Mouse (Mus musculus) cortical plate, adult 2 months (tissue): Measurements from ENCODE around the gene Olfr813.
"Not testable (repeated sequence)": the region's sequence is repeated elsewhere in the genome, so short reads cannot be mapped to it uniquely, and the experiment has no call there.

Experiments
- CTCF ChIP-seq: fragments of 200-500 bp; IDR thresholded peaks from 2 replicates; pipeline ENCODE4 v1.5.1; 2011; ENCODE audit warnings: mild to moderate bottlenecking, control low read depth, low read length; ENCODE audit not compliant: insufficient read depth; ENCODE audit errors: extremely low read depth
- POLR2A ChIP-seq: fragments of 200-500 bp; IDR thresholded peaks from 2 replicates; pipeline ENCODE4 v1.6.1; 2011; ENCODE audit warnings: mild to moderate bottlenecking, low read length, control low read depth; ENCODE audit not compliant: insufficient read depth; ENCODE audit errors: extremely low read depth

- TF ChIP-seq CTCF, POLR2A: not testable (repeated sequence)
Observed at GRCm38 (mm10) chr10:129905767-129906166, 50.6 kb downstream of the Olfr813 start, which contains the start of gene Olfr815.
